Mouse (Mus musculus): ENCODE data around the gene Fn3k.

The Fn3k gene

DNA sequence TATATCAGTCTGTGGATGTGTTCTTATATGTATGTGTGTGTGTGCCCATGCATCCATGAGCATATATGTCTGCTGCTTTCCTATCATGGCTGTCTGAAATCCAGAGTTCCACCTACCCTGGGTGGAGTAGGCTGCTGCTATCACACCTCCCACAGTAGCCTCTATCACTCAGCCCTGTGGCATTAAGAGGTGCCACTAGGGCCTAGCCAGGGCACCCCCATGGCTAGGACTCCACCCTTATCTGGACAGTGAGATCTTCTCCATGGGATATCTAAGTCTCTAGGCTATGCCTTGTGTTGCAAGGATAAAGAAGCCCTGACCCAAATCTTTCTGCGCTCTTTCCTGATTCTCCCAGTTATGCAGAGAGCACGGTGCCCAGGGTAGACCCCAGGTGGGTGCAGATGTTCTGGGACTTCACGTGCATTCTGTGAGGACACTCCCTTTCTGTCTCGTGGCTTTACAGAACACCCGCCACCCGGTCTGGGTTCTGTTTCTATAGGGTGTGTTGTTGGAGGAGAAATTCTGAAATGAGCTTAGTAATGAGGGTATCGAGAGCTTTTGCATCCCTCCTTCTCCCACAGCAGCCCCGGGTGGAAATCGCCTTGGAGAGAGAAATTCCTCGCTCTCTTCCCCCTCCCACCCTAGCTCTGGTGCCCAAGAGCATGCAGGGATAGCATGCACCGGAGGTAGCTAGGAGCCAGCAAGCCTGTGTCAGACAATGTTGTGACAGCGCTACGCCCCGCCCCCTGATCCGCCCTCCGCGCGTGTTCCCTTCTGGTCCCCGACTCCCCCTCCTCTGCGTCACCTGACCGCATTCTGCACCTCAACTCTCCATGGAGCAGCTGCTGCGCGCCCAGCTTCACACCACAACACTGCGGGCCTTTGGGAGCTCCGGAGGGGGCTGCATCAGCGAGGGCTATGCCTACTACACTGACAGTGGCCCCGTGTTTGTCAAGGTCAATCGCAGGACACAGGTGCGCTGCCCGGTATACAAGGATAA is at the start of gene Fn3k:
Gene Fn3k (plus strand): TSS at position 758 of the 1,000 bp plus-strand sequence.
- peak; percentile 76 for DNase-seq (ENCODE audit: low read depth, low spot score)

DNA sequence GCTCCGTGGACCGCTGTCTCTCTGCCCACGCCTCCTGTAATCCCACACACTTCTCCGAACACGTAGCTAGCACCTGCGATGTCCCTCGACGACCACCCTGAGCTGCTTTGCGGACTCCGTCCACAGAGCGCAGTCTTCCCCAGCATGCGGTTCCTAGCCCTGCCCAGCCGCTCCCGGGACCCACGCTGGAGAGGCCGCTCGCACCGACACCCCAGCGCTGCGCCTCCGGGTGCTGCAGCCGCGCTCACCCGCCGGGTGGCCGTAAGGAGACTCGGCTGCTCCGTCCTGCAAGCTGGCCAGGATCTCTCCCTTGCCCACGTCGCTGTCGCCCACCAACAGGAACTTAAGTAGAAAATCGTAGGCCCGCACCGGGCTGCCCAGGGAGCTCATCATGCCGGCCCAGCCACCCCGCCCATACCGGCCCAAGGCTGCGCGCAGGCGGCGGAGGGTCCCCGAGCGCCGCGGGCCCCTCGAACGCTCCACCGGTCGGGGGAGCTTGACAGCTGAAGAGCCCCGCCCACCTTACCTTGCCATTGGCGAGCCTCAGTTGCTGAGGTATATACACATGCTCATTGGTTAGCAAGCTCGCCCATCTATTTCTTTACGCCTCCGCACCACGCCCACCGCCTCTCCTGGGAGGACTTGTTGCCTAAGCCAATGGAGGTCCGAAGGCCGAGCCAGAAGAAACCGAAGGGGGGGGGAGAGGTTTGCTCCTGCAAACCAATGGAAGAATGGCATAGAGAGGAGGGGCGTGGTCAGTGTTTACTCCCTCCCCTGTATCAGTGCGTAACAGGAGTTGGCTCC is 46.8 kb upstream of the Fn3k start, which contains the start of gene Rab40b:
Gene Rab40b (minus strand): TSS at position 502 of the 804 bp plus-strand sequence.
- DNase-seq (ENCODE audit: low read depth, low spot score) = peak; percentile 96

DNA sequence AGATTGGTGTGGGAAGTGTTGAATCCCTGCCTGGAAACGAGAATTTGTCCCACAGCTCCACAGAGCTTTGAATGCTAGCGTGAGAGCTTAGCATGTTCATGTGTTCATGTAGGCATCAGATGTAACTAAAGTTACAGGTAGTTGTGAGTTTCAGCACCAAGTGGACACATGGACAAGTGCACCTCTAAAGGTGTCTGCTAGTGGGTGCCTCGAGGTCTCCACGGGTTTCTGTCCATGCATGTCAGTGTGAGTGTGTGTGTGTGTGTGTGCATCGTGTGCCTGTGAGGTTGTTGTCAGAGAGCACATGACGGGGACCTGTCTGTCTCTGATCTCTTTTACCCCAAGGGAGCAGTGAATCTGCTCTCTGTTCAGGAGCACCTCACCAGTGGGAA is 46.2 kb upstream of the Fn3k start:
- DNase-seq (ENCODE audit: low read depth, low spot score) = no peak

DNA sequence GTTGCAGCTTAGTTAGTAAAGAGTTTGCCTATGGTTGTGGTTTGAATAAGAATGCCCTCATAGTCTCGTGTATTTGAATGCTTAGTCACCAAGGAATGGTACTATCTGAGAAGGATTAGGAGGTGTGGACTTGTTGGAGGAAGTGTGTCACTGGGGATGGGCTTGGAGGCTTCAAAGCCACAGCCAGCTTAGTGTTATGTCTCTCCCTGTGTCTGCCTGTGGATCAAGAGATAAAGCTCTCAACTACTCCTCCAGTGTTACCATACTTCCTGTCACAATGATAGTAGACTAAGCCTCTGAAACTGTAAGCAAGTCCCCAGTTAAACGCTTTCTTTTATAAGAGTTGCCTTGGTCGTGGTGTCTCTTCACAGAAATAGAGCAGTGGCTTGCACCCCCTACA is 43.9 kb upstream of the Fn3k start:
- DNase-seq (ENCODE audit: low read depth, low spot score) = no peak

DNA sequence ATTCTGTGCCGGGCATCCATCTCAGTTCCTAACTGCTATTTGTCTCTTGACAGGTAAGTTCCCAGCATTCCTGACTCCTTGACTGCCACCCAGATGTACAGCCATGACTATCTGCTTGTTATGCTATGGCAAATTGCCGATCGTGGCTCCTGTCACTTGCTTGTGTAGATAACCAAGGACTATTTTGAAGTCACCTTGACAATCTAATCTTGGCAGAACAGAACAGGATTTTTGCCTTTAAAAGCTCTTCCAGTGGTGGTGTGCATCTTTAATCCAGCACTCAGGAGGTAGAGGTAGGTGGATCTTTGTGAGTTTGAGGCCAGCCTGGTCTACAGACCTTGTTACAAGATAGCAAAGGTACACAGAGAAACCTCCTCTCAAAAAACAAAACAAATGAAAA is 42.3 kb upstream of the Fn3k start:
- no peak for DNase-seq (ENCODE audit: low read depth, low spot score)

DNA sequence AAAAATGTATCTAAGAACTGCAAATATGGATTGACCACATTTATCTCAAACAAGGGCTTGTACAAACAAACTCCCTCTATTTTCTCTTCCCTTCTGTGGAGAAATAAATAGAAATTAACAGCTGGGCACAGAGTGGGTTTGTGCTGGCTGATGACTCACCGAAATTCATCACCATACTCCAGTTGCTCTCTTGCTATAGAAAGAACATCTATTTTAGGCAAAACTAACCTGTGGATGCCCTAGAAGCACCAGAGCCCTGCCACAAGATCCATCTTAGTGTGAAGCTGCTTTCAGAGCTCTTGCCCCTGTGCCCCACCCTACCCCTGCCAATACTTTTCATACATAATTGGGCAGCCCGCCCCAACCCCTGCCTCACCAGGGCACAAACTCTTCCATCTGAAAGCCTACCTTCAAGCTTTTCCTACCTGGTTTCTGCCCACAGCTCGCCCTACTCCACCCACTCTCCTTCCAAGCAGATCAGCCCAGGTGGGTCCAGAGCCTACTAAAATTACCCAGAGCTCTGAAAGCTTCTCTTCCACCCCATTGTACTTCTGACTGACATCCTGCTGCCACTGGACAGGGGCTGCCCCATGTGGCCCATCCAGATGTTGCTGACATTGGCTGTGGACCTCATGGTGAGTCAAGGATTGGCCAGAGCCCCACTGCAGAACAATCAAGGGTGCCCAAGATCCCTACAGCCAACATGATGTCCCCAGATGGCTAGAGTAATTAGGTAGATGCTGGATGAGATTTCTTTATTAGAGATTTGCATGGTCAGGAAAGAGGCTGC is 27.2 kb upstream of the Fn3k start:
- DNase-seq (ENCODE audit: low read depth, low spot score) = no peak

DNA sequence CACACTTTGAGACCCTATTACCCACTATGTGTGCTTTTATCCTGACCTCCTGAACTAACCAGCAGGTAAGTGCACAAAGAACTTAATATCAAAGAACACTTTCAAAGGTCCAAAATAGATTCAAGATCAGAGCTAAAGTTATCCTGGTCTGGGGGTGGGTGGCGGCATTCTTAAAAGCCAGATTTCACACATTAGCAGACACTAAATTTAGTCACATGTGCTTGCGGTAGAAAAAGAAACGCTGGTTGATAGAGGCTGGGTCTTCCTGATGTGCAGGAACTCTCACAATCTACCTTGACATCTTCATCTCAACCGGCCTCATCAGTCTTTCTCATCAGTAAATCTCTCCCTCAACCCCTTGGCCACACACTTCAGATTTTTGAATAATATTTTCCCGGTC is 20.0 kb upstream of the Fn3k start:
- DNase-seq (ENCODE audit: low read depth, low spot score) = no peak

DNA sequence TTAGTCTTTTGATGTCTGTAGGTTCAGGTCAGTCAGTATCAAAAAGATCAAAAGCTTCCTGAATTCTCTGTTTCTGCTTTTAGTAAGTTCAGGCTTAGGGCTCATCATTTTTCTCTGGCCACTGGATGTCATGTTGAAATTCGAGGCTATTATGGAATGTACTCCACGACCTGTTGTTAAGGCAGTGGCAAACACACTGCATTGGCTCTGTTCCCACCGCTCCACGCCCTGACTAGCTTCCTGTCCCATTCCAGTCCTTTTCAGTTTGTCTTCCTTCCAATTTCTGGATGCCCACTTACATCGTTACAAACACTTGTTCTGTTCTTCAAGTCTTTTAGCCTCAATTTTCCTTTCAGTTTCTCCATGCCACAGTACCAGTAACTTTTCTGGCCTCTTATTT is 19.4 kb upstream of the Fn3k start:
- DNase-seq (ENCODE audit: low read depth, low spot score) = no peak

DNA sequence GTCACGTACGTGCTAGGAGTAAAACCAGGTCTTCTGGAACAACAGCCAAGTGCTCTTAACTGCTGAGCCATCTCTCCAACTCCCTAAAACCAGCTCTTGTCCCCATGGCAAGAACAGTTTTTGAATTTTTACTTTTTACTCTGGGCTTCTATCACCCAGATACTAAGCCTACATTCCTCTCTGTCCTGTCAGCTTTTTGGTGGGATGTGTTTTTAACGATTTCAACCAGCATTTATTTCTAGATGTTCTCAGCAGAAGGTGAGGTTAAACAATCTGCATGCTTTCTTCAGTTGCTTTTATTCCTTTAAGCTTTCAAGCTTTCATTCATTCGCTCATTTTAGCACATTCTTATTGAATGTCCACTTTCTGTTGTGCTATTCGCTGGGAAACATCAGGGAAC is 16.7 kb upstream of the Fn3k start:
- DNase-seq (ENCODE audit: low read depth, low spot score) = no peak

DNA sequence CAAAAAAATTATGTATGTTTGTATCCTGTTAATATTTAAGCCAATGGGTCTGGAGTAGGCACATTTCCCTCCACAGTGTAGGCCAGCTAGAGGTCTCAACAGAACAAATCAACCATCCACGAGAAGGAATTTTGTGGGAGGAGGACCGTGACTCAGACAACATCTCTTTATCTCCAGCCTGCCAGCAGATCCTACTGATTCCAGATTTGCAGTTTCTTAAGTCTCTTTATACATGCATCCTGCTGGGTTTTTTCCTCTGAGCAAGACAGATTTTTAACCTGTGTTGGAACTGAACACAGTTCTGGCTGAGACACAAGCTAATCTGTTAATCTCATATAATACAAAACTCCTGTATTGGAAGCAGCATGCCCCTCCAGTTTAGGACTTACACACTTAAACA is 15.8 kb upstream of the Fn3k start:
- DNase-seq (ENCODE audit: low read depth, low spot score) = no peak

DNA sequence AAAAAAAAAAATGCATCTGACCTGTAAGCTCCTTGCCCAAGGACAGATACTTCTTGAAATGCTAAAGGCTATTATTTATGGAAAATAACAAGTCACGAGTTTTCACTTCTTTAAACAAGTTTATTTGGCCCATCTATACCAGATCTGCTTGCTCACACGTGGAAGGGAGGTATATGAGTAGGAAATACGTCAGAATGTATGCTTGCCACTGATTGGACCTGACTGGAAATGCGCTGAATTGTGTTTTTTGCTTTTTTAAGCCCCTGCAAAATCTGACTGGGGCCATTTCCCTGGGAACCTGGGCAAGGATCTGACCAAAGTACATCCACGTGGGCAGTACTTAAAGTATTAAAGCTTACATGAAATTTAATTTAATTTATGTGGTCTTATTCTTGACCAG is 14.3 kb upstream of the Fn3k start:
- no peak for DNase-seq (ENCODE audit: low read depth, low spot score)

DNA sequence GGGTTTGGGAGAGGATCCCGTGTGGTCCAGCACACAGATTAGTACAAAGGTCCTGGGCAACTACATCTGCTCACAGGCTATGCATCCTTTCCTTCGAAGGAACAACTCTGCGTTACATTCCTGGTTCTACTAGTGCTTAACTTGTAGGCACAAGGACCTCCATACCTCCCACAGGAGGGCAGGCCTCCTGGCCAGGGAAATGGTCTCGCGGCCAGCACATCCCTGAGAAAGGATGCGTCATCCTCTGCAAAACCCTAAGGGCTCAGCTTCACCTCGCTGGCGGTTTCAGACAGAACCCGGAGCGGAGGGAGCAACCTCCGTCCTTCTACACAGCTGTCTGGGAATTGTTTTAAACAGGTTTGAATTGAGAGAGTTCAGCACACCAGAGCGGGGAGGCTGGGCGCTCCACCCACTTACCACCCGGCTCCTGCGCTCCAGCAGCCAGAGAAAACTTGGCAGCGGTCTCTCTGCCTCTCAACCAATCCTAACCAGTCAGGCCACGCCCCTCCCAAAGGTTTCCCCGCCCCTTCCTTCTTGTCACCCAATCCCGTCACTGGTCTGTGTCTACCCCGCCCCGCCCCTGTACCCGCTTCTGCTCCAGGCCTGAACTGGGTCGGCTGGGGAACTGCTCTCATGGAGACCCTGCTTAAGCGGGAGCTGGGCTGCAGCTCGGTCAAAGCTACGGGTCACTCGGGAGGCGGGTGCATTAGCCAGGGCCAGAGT is 13.7 kb upstream of the Fn3k start, which contains the start of gene Fn3krp:
Gene Fn3krp (plus strand): TSS at position 572 of the 723 bp plus-strand sequence.
- DNase-seq (ENCODE audit: low read depth, low spot score) = peak; percentile 97

DNA sequence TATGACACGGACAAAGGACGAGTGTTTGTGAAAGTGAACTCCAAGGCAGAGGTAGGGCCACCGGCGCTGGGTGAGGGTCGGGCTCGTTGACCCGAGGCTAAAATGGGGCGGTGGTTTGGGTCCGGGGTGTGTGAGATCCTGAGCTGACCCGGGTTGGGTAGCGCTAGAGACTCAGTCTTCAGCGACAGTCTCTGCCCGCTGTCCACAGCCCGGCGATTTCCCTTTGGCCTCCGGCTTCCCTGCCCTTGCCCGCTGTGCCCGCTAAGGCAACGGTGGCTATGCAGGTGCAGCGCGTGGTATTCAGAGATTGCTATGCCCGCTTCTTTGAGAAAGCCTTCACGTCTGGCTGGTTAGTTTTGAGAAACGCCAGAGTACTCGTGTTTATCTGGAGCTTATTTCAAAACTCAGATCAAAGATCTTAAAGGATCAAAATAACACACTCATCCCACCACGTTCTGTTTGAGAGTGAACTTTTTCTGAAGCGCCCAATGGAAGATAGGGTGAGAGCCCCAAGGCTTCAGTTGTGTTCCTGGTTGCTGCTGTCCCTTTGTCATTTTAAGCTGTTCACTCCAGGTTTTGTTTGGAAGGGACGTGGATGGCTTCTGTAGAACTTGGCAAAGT is 13.1 kb upstream of the Fn3k start:
- DNase-seq (ENCODE audit: low read depth, low spot score) = no peak

DNA sequence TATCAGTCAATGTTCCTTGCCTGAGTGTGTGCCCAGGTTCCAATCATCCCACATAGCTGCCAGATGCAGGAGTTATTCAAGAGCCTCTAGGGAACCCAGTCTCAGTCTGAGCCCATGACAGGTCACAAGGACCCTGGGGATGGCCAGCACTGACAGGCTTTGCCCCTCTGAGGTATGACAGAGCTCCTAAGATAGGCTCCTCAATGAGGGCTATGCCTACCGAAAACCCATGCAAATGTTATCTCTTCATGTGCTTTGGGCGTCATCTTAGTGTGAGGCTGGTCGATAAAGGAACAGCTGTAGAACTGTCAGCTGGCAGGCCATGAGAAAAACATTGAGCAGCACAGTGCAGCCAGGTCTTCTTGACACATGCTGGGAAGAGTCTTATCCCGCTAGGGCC is 1.3 kb upstream of the Fn3k start:
- no peak for DNase-seq (ENCODE audit: low read depth, low spot score)

DNA sequence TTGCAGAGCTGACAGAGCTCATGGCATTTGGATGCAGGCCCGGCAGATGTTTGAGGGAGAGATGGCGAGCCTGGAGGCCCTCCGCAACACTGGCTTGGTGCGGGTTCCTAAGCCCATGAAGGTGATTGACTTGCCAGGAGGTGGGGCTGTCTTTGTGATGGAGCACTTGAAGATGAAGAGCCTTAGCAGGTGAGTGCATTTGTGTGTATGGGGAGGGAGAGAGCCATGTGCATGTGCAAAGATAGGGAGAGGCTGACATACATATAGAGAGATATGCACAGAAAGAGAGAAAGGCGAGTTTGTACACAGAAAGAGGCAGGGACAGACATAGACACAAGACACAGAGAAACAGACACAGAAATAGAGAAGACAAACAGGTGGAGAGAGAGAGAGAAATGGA is 2.5 kb downstream of the Fn3k start:
- no peak for DNase-seq (ENCODE audit: low read depth, low spot score)

DNA sequence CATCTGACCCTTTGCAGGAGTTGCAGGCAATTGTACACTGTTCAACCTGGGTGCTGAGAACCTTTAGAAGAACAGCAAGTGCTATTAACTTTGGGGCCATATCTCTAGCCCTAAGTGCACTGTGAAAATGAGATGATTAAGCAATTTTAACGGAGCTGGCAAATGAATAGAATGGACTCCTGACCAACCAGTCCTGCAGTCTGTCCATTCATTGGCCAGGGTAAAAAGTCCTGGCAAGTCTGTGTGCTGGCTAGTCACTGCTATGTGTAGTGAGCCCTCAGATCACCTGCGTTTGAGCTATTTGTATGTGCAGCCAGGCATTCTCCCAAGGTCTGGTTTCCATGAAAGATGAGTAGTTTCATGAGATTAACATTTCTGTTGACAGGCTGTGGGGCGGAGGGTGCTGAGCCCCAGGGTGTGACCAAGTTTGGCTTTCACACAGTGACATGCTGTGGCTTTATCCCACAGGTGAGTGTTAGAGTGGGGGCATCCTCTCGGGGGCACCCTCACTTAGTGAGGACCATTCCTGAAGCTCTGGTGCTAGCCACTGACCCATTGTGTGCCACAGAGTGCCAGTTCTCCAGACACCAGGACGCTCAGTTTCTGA is 5.1 kb downstream of the Fn3k start:
- DNase-seq (ENCODE audit: low read depth, low spot score) = no peak

DNA sequence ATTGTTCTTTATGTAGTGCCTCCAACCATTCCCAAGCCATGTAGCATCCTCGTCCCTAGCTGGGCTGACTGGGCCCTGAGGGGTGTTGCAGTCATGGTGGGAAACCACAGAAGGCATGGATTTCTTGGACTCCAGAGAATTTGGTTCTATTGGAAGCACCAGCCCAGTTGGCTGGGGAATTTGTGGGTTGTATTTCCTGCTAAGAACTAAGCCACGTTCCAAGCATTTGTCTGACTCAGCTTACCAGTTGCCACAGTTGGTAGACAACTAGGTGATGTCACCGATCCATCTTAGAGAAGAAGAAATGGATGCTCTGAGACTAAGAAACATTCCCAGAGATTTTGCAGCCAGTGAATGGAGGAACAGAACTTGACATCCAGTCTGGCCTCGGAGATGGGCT is 6.9 kb downstream of the Fn3k start:
- DNase-seq (ENCODE audit: low read depth, low spot score) = no peak

DNA sequence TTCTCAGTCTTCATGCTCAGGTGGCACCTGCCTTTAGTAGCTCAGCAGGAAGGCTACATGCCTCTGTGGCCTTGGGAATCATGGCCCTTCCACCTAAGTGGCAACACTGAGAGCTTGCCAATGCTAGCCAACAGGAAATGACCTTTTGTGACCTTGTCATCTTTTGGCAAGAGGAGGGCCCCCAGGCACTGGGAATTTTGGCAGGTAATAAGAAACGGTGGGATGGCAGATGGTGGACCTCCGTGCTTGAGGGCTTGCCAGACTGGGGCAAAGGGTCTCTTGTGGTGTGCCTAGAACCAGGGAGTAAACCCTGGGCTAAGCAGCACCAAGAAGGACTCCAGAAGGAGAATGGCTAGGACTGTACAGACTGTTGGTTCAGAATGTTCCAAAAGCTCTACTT is 7.4 kb downstream of the Fn3k start:
- DNase-seq (ENCODE audit: low read depth, low spot score) = no peak

DNA sequence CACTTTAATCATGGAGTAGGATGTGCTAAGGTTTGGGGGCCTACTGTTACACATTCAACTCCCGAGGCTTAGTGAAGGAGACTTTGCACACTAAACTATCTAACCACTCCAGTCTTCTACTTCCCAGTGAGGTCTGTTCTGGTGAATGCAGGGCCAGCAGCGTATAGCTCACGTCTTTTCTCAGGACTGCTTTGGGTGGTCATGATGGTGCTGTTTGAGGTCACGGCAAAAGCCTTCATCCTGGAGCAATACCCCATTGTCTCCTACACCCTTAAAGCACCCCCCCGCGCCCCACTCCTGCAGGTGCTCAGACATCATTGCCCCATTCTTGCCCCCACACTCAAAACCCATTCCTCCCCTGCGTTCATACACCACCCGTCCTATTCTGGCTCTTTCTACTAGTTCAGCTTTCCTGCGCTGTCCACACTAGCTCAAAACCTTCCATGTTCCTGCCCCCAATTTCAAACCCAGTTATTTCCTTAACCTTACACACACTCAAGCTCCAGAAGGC is 16.6 kb downstream of the Fn3k start:
- no peak for DNase-seq (ENCODE audit: low read depth, low spot score)
